Mouse (Mus musculus) megakaryocyte progenitor cell, adult 5-6 weeks (primary cell): ENCODE results near the gene Gm16223. TPM values are rescaled to one million over a fixed set of nuclear protein-coding genes. Genes with fewer than 3 reads are reported as not detected.

Experiments
- ATAC-seq: replicated peaks from 2 replicates; pipeline ENCODE4 v1.8.0; 2016; ENCODE audit warnings: mild to moderate bottlenecking, moderate TSS enrichment, inconsistent platforms; ENCODE audit not compliant: poor library complexity
- total RNA-seq, 2 experiments: library from RNA; stranded (forward) in 1 of 2; stranded (reverse) in 1 of 2; fragments of 157-497, 149-512 nt in 1 of 2; fragments of 200-1000 nt in 1 of 2; gene quantifications; 2 replicates each; pipeline versions ENCODE4 v1.2.3 to v1.2.4; 2015 to 2017

Gene Gm16223
- total RNA-seq (2015) (not detected in 2 replicates), total RNA-seq (2017) (not detected in 2 replicates)

DNA sequence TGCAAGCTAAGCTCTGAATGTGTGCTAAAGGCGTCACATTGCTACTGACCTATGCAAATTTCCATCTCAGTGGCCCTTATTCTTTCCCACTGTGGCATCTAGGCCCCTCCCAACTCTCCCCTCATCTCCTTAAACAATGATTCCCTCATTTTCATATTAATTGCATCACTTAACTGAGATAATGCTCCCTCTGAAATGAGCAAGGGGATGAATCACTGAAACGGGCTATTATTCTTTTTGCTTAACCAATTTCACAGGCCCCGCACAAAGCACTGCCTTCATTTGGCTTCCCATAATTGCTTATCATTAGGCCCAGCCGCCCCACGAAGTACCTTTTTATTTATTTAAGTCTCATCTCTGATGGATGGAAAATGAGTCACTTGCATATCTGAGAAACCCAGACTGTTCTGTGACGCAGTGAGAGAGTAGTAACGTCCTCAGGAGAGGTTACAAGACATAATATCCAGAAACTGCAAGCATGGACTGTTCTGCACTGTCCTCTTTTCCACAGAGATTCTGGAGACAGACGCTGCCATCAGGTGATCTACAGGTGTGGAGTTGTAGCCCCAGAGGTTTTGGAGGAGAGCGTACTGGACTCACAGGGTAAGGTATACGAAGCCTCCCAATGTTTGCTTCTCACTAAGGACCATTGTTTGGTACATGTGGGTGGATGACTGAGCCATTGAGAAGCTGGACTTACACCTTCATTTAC lies at the start of gene Gm16223:
Gm16223 (plus strand) TSS at position 485 of the 712 bp plus-strand sequence.
- ATAC-seq = no peak

DNA sequence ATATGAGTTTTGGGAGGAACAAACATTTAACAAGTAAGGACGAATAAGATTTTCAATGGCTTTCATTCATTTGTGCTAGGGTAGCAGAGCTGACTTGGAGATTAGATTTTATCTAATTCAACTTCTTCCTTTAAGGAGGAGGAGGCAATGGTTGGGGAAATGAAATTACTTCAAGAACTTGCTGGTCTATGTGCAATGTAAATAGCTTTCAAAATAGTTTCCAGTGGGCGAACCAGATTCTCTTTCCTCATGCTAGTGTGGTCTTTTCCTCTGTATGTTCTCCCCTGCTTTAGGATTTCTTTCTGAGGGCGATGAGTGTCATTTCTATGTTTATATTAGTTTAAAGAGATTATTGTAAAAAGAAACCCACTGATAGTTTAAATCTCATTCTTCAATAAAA lies 45.7 kb upstream of the Gm16223 start:
- ATAC-seq = no peak

DNA sequence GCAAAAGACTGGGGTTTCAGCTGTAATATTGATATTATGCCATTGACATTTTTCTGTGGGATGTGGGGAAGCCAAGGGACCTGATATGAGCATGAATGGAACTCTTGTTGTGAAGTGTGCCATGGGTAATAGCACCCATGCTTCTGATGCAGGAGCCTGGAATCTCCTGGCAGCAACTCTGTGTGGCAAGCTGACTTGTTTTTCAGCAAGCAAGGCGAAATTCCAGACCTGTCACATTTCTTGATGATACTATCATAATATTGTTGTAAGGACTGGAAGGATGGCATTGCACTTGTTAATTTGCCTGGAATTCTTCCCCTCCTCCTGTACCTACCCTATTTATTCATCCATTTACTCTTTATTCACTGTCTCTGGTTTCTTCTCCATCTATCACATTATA lies 44.2 kb upstream of the Gm16223 start:
- ATAC-seq = no peak

GRCm38 (mm10) chr5:42036388-42037082 lies 31.2 kb upstream of the Gm16223 start:
- ATAC-seq = no peak

GRCm38 (mm10) chr5:42054636-42055035 lies 13.1 kb upstream of the Gm16223 start:
- ATAC-seq = no peak

DNA sequence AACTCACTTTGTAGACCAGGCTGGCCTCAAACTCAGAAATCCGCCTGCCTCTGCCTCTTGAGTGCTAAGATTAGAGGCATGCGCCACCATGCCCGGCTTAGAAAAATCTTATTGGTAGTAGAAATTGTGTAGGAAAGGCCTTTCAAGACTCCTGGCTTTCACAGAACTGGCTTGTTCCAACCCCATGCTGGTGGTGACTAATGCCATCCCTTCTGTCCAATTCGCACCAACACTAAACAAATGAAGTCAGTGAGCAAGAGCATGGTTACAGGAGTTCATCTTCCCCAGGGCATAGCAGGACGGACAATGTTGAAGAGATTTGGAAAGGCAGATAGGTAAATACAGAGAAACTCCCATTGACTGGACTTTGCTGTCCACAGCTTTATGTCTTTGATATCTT lies 12.6 kb upstream of the Gm16223 start:
- no peak for ATAC-seq

DNA sequence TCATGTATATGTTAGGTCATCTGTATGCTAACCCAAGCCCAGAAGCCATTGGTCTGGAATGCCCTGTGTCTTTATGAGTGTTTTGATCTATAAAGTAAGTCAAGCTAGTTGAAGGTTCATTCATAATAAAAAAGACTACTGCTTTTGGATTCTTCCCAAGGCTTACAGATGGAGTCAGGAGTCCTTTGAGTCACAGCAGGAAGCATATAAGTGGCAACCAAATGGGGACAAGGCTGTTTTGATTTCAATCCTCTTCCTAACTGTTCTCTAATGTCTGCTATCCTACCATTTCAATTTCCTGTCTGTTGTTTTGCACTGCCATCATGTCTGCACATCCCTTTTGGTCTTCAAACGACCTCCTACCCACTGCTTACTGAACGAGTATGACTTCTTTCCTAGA lies 2.7 kb upstream of the Gm16223 start:
- ATAC-seq = no peak

- ATAC-seq = no peak
Measured at GRCm38 (mm10) chr5:42067075-42067474, 685 bp upstream of the Gm16223 start.

- ATAC-seq = no peak
Measured at GRCm38 (mm10) chr5:42068188-42068579, 424 bp downstream of the Gm16223 start.

- ATAC-seq = no peak
Measured at GRCm38 (mm10) chr5:42116586-42117346, 49.0 kb downstream of the Gm16223 start.

GRCm38 (mm10) chr5:42125562-42125961 lies 57.8 kb downstream of the Gm16223 start:
- no peak for ATAC-seq

DNA sequence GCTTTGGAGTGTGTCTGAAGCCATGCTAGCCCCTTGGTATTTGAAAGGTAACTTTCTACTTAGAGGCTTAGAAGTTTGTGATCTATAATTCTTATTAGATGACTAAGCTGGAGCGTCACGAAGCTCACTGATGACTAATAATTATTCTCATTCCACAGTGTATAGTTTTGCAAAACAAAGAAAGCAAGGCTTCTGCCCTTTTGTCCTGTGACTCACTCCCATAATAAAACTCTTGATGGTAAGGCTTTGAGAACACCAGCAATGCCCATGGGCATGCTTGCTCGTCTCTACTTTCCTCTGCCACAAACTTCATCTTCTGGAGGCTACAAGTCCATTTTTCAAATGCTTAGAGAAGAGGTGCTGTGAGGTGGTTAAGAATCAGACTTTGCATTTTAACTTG lies 87.9 kb downstream of the Gm16223 start:
- ATAC-seq = no peak

- no peak for ATAC-seq
Measured at GRCm38 (mm10) chr5:42164731-42165130, 97.0 kb downstream of the Gm16223 start.

DNA sequence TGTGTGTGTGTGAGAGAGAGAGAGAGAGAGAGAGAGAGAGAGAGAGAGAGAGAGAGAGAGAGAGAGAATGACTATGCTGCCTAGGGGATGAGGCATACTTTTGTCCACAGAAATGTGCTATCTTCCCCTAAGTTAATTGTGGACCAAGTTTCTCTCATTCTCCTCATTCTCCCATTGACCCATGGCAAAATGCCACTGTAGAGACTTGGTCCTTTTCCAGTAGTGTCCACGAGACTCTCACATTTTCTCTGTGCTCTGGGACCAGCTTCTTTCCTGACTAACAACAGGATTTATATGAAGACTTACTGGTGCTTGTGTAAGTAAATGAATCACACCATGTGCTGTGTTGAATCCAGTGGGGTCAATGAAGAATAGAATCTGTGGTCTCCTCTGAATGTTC lies 98.6 kb downstream of the Gm16223 start:
- no peak for ATAC-seq

DNA sequence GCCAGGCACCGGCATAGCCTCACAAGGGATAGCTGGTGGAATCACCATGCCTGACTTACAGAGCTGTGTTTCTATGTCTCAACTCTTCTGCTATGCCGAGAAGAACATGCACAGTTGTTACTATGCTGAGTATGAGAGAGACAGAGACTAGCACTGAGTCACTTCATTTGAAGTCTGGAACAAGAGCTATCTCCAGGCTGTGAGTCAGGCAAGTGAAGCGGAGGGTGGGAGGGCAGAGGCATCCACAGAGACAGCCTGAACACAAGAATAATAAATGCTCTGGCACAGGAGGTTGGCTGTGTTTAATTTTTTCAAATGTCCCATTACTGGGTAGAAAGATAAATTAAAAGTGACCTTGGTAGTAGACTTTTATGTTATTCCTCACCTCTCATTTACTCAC lies 100.3 kb downstream of the Gm16223 start:
- ATAC-seq = no peak

- no peak for ATAC-seq
Measured at GRCm38 (mm10) chr5:42168785-42169184, 101.0 kb downstream of the Gm16223 start.

DNA sequence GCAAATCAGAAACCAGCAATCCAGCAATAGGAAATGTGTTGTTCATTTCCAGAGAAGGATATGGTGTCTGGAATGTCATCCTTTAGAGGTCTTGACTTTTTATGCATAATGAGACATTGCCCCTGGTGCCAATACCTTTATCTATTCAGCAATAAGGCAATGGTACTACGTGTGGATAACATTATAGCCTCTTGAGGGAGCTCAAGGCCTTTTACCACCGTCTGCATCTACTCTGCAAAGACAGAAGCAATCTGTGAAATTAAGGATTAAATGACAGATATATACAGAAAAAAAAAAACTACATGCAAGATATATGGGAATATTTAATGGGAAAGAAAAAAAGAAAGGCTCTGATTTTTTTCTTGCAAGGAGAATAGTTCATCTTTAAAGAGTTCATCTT lies 106.3 kb downstream of the Gm16223 start:
- no peak for ATAC-seq

DNA sequence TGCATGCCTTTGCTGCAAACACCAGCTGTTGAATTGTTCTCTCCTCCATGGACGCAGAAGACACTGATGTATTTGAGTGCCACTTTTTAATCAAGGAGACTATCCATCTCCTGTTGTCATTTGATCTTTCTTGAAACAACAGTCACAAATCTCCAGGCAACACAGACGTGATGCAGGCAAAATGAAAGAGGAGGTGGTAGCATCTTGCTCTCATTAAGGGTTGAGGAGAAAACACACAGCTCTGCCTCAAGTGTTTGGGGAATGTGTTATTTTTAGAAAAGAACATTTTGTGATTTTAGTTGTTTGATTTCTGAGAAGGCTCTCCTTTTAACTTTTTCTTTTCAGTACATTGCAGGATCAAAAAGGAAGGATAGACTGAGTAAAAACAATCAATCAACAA lies 107.7 kb downstream of the Gm16223 start:
- ATAC-seq = no peak

DNA sequence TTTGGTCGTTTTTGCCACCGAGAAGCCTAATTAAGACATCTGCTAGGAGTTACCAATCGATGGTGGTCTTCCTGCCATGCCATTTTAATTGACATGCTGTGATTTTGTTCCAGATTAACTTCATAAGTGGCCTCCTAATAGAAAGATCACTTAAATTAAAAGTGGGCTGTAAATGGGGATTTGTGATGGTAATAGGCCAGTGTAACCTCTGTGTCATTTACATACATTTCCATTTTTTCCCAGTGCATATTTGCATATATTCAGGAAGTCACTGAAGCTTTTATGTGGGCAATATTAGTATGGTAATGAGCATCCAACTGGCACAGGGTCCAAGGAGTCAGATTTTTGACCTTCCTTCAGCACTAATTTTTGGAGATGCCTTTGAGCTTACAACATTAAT lies 130.7 kb downstream of the Gm16223 start:
- no peak for ATAC-seq

DNA sequence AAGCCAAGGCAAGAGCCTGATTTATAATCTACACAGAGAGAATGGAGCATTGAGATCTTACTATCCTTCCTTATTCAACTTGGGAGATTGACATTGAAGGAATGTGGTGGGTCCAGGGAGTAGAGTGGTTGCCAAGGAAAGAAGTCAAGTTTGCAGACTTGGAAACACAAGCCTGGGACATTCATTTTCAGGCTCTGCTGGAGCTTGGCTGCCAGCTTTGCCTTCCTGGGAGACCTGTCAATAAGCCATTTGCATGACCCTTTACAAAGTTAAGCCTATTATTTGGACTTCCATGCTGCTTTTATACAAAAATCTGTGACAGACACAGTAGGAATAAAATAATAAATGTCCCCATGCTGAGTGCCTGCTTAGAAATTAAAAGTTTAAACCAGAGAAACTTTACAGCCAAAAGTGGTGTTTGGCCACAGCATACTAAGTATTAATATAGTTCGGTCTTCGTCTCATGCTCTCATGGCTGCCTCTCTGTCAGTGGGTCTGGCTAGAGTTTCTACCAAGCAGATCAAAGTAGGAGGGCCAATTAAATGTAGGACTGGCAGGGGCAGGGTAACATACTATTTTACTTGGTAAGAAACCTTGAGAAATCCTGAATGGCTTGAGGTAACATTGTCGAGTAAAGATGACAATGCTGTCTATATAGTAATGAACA lies 139.8 kb downstream of the Gm16223 start:
- no peak for ATAC-seq
